Mouse (Mus musculus) heart, embryonic 11.5 days (tissue): ENCODE results near the gene Grm1. TPM values are rescaled to one million over a fixed set of nuclear protein-coding genes. Genes with fewer than 3 reads are reported as not detected.
A peak's percentile ranks its signal among the peaks of the same experiment; 100 is the strongest.

Experiments
- ATAC-seq: fragments of 200-750 bp; cut with Nextera tagmentation; replicated peaks from 2 replicates; pipeline ENCODE4 v1.8.0; 2017; ENCODE audit warnings: moderate library complexity; ENCODE audit not compliant: insufficient number of reproducible peaks, low FRiP score, low TSS enrichment
- H3K27ac ChIP-seq: fragments of 300-500 bp; sonication (generic); 2 replicates; pipeline ENCODE4 v1.5.1; 2014; ENCODE audit warnings: mild to moderate bottlenecking, low read depth, low read length
- H3K27me3 ChIP-seq: fragments of 300-500 bp; sonication (generic); 2 replicates; pipeline ENCODE4 v1.6.1; 2014; ENCODE audit warnings: mild to moderate bottlenecking, low read length, mixed read lengths; ENCODE audit not compliant: control insufficient read depth, insufficient read depth
- H3K36me3 ChIP-seq: fragments of 300-500 bp; sonication (generic); 2 replicates; pipeline ENCODE4 v1.6.1; 2014; ENCODE audit warnings: mild to moderate bottlenecking, low read length, moderate library complexity, mixed read lengths; ENCODE audit not compliant: control insufficient read depth, insufficient read depth
- H3K4me1 ChIP-seq: fragments of 300-500 bp; sonication (generic); 2 replicates; pipeline ENCODE4 v1.6.1; 2014; ENCODE audit warnings: low read length; ENCODE audit not compliant: control insufficient read depth, insufficient read depth
- H3K4me2 ChIP-seq: fragments of 300-500 bp; sonication (generic); 2 replicates; pipeline ENCODE4 v1.6.1; 2014; ENCODE audit warnings: mild to moderate bottlenecking, moderate library complexity
- H3K4me3 ChIP-seq: fragments of 300-500 bp; sonication (generic); 2 replicates; pipeline ENCODE4 v1.5.1; 2014; ENCODE audit warnings: low read depth, low read length
- H3K9ac ChIP-seq: fragments of 300-500 bp; sonication (generic); 2 replicates; pipeline ENCODE4 v1.6.1; 2014; ENCODE audit warnings: mild to moderate bottlenecking, low read depth, low read length, moderate library complexity
- H3K9me3 ChIP-seq: fragments of 300-500 bp; sonication (generic); replicated peaks from 2 replicates; pipeline ENCODE4 v1.6.1; 2016; ENCODE audit warnings: low read length; ENCODE audit not compliant: control insufficient read depth
- WGBS: fragments of 180-500 bp; shearing (Covaris S2); extraction: QIAGEN DNeasy Blood & Tissue Kit; methylation state at CpG from one replicate; pipeline ENCODE4 v1.1.7; 2014; ENCODE audit not compliant: insufficient replicate concordance; 5-methylcytosine and 5-hydroxymethylcytosine counted together
- polyA plus RNA-seq: library from polyadenylated mRNA; unstranded; fragments of >200 nt; fragmentation: Nextera tagmentation; extraction: Ambion mirVana; gene quantifications from 2 replicates; pipeline ENCODE4 v1.2.1, GENCODE M21; 2014

Gene Grm1
- polyA plus RNA-seq, 1 experiment from 2014 or later: not detected

DNA sequence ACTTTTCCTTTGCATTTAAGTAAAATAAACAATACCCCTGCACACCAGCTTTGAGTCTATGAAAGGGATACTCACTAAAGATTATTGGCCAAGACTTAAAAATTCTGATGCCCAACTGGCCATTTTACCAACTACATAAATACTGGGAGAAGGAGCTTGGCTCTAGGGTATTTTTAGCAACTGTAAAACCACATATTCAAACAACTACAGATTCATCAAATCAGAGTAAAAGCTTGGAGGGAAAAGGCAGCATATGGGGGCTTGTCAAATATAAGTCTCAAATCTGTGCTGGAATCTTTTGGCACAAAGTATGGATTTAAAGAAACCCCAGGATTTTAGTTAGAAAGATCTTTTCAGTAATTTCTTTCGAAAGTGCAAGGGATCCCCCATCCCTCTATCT lies 380.8 kb downstream of the Grm1 start:
- H3K27ac ChIP-seq: no peak overlapping the region
- H3K4me3 ChIP-seq: no peak overlapping the region
- no peaks in the 10 kb centered on the region for H3K36me3 ChIP-seq
- H3K4me1 ChIP-seq: no peaks in the 10 kb centered on the region
- H3K9me3 ChIP-seq: no peaks in the 10 kb centered on the region
- no peak overlapping the region for H3K4me2 ChIP-seq
- 76% methylated on average over 1 of the region's 1 CpGs for WGBS
- no peak overlapping the region for H3K9ac ChIP-seq
- no peak for ATAC-seq
- no peaks in the 10 kb centered on the region for H3K27me3 ChIP-seq

DNA sequence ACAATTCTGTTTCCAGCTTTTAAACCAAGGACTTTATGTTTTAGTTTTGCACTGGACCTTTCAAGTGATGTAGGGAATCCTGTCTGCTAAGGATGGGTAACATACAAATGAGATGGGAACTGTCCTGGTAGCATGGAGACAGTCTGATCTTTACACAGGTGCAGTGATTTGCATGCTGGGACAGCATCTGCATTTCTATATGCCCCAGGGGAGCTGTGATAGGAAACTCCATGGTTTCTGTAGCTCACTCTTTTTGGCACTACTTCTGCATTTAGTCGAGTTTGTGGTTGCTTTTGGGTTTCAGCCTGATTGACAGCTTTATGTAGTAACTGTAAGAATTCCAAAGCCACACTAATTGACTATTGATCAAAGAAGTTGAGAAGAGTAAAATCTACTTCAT lies 381.3 kb downstream of the Grm1 start:
- no peaks in the 10 kb centered on the region for H3K27me3 ChIP-seq
- no peak overlapping the region for H3K9ac ChIP-seq
- H3K27ac ChIP-seq: no peak overlapping the region
- no peaks in the 10 kb centered on the region for H3K4me1 ChIP-seq
- no peaks in the 10 kb centered on the region for H3K9me3 ChIP-seq
- H3K4me2 ChIP-seq: no peak overlapping the region
- no peak for ATAC-seq
- no peak overlapping the region for H3K4me3 ChIP-seq
- H3K36me3 ChIP-seq: no peaks in the 10 kb centered on the region
- 48% methylated on average over 1 of the region's 1 CpGs for WGBS

DNA sequence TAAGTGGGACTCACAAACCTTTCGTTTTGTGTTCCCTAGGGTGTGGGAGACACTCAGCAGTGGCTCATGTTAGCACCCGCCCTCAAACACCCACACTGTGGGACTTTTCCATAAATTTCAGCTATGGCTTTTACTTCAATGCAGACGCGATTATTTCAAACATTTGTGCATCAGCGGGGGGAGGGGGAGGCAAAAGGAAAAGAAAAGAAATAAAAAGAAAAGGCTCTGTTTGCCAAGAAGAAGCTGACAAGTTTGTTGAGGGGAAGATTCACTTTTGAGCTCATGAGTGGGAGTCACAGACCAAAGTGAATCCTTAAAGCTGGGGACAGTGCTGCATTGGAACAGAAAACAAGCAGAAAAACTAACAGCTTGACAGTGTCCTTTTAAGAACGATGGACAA lies 384.7 kb downstream of the Grm1 start:
- Histone ChIP-seq H3K4me3 (no peak overlapping the region), H3K9me3 (no peaks in the 10 kb centered on the region), H3K27ac (no peak overlapping the region), H3K27me3 (no peaks in the 10 kb centered on the region), H3K4me1 (no peaks in the 10 kb centered on the region), H3K9ac (no peak overlapping the region), H3K4me2 (no peak overlapping the region), H3K36me3 (no peaks in the 10 kb centered on the region)
- no peak for ATAC-seq
- 72% methylated on average over 6 of the region's 6 CpGs for WGBS

DNA sequence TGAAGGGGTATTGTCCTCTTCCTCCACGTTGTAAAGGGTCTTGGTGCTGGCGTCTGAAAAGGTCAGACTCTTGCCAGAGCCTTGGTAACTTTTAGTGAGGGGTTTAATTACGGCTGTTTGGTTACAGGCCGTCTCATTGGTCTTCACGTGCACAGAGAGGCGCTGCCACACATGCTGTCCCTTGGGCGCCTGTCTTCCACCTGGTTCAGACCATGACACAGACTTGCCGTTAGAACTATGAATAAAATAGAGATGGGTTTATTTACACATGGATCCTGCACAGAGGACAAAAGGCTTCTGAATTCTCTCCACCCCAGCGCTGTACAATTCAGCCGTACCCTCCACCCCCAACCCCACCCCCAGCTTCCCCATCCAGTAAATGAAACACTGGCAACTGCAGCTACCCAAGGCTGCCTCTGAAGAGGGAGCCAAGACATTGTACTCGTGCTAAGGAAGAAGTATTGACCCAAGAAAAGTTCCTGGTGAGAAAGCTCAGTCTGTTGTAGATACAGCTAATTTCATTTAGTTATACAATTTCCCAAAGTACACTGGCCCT lies 392.4 kb downstream of the Grm1 start:
- H3K27ac ChIP-seq: no peak overlapping the region
- peak overlapping the region; percentile 54 for H3K4me3 ChIP-seq
- peak; percentile 22; the same call in 1 of the 2 replicates for ATAC-seq
- H3K9me3 ChIP-seq: no peaks in the 10 kb centered on the region
- H3K36me3 ChIP-seq: no peaks in the 10 kb centered on the region
- H3K9ac ChIP-seq: no peak overlapping the region
- H3K4me1 ChIP-seq: no peaks in the 10 kb centered on the region; the same call in 1 of the 2 replicates
- peaks cover 13% of the 10 kb centered on the region for H3K27me3 ChIP-seq
- 27% methylated on average over 11 of the region's 11 CpGs for WGBS
- peak overlapping the region; percentile 96 for H3K4me2 ChIP-seq

DNA sequence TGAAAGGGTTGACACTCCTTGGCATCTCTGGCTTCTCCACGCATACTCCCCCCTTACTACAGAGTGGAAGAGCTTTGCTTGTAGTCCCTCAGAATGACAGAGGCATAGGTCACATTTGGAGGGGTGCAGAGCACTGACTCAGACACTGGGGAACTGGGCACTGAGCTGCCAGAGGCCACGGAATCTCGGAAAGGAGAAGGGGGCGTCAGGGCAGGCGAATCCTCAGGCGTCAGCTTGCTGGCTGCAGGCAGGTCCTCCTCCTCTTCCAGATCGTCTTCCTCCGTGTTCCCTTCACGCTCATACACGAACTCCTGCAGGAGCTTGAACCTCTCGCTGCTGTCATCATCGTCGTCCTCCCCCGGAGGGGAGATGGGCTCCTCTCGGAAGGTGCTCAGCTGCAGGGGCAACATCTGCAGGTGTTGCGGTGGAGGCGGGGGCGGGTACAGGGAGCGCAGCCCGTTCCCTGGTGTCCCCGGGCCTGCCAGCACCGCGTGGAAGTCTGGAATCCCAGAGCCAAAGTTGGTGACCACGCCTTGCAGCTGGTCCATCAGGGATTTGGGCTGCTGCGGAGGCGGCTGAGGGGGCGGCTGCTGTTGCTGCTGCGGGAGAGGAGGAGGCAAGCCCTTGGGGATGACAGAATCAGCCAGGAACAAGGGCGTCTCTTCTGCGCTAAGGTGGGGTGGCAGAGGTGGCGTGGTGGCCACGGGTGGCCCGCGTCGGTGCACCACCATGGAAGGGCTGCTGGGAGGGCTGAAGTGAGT lies 393.1 kb downstream of the Grm1 start:
- Histone ChIP-seq H3K4me3 (peak overlapping the region; percentile 54), H3K4me1 (no peaks in the 10 kb centered on the region; the same call in 1 of the 2 replicates), H3K27ac (no peak overlapping the region), H3K4me2 (peak overlapping the region; percentile 96), H3K27me3 (peaks cover 13% of the 10 kb centered on the region), H3K36me3 (no peaks in the 10 kb centered on the region), H3K9ac (peak overlapping the region; percentile 46; the same call in 1 of the 2 replicates), H3K9me3 (no peaks in the 10 kb centered on the region)
- WGBS: 3% methylated on average over 35 of the region's 35 CpGs
- peak; percentile 46 for ATAC-seq

DNA sequence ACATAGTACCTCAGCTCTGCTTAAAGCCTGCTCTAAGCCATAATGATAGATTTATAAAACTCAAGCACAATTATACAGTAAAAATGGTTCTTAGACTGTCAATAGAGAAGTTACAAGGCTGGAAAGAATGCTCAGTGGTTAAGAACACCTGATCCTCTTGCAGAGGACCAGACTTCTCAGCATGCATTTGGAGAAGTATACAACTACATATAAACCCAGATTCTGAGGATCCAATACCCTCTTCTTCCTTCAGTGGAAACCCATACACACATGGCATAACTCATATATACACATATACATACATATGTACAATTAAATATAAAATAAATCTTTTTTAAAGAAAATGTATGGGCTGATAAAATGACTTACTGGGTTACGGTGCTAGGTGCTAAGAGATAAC lies 401.1 kb downstream of the Grm1 start, which contains the start of gene Gm10944:
Gene Gm10944, plus strand, starts transcription at position 301 of the 400 bp plus-strand sequence.
- no peaks in the 10 kb centered on the region for H3K27me3 ChIP-seq
- no peak for ATAC-seq
- 85% methylated on average over 1 of the region's 1 CpGs for whole genome bisulfite sequencing

DNA sequence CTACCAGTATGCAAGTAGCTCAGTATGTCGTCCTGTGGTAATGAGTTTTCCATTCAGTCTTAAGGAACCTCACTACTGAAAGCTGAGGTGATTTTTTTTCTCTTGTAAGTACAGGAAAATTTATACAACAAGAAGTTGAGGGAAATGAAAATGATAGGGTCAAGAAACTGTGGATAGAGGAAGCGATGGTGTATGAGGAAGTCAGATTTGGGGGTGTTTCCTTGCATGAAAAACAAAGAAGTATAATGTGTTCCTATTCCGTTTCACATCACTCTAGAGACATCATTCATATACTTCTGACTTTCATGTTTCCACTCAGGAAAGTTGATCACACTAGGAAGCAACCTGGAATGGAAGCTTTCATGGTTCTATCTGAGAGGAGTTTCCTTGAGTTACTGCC lies 422.2 kb downstream of the Grm1 start:
- H3K27me3 ChIP-seq: no peaks in the 10 kb centered on the region
- H3K9me3 ChIP-seq: no peaks in the 10 kb centered on the region
- no peak overlapping the region for H3K4me3 ChIP-seq
- H3K27ac ChIP-seq: no peak overlapping the region
- no peak overlapping the region for H3K9ac ChIP-seq
- no peak overlapping the region for H3K4me2 ChIP-seq
- ATAC-seq: no peak
- 63% methylated on average over 3 of the region's 3 CpGs for WGBS
- no peaks in the 10 kb centered on the region for H3K36me3 ChIP-seq
- no peaks in the 10 kb centered on the region for H3K4me1 ChIP-seq

More for the DNA sequence above, 401.1 kb downstream of the Grm1 start, which contains the start of gene Gm10944:
- no peaks in the 10 kb centered on the region for H3K36me3 ChIP-seq
- H3K9me3 ChIP-seq: no peaks in the 10 kb centered on the region
- no peaks in the 10 kb centered on the region for H3K4me1 ChIP-seq
- no peak within 1 kb of the TSS for H3K9ac ChIP-seq
- no peak within 1 kb of the TSS for H3K4me3 ChIP-seq
- H3K27ac ChIP-seq: no peak within 1 kb of the TSS
- no peak within 1 kb of the TSS for H3K4me2 ChIP-seq

DNA sequence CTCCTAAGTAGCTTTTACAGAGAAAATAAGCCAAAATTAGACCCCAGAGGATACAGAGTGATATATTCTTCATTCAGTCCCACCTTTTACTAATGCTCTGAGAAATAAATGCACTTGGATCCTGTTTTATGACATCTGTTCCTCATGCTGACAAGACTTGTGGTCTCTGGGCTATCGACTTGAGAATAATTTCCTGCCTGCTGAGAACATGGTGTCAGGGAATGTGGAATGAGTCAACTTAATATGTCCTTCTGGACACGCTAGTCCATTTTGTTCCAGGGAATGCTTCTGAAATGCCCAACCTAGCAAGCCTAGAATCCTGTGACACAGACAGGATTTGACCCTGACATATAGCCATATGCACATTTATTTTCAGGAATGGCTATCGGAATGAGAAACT lies 423.0 kb downstream of the Grm1 start:
- Histone ChIP-seq H3K27ac (no peak overlapping the region), H3K4me3 (no peak overlapping the region), H3K4me1 (no peaks in the 10 kb centered on the region), H3K27me3 (no peaks in the 10 kb centered on the region), H3K9me3 (no peaks in the 10 kb centered on the region), H3K4me2 (no peak overlapping the region), H3K9ac (no peak overlapping the region), H3K36me3 (no peaks in the 10 kb centered on the region)
- 79% methylated on average over 3 of the region's 3 CpGs for WGBS
- no peak for ATAC-seq
